Mouse (Mus musculus) liver, embryonic 15.5 days (tissue): ENCODE results near the gene A730009L09Rik. TPM values are rescaled to one million over a fixed set of nuclear protein-coding genes. Genes with fewer than 3 reads are reported as not detected.

Experiments used
- ATAC-seq: fragments of 200-750 bp; cut with Nextera tagmentation; 2 replicates; pipeline ENCODE4 v1.8.0; 2017; ENCODE audit warnings: moderate number of reproducible peaks, mild to moderate bottlenecking, moderate library complexity; ENCODE audit not compliant: insufficient read depth
- H3K27ac ChIP-seq: fragments of 300-500 bp; sonication (generic); replicated peaks from 2 replicates; pipeline ENCODE4 v1.5.1; 2015; ENCODE audit warnings: mild to moderate bottlenecking, inconsistent platforms
- H3K27me3 ChIP-seq: fragments of 300-500 bp; sonication (generic); 2 replicates; pipeline ENCODE4 v1.6.1; 2015; ENCODE audit warnings: mild to moderate bottlenecking, inconsistent platforms
- H3K36me3 ChIP-seq: fragments of 300-500 bp; sonication (generic); replicated peaks from 2 replicates; pipeline ENCODE4 v1.6.1; 2015; ENCODE audit warnings: moderate library complexity, mild to moderate bottlenecking, inconsistent platforms
- H3K4me1 ChIP-seq: fragments of 300-500 bp; sonication (generic); replicated peaks from 2 replicates; pipeline ENCODE4 v1.6.1; 2015; ENCODE audit warnings: inconsistent platforms
- H3K4me2 ChIP-seq: fragments of 300-500 bp; sonication (generic); 2 replicates; pipeline ENCODE4 v1.6.1; 2015; ENCODE audit warnings: moderate library complexity, mild to moderate bottlenecking, inconsistent platforms
- H3K4me3 ChIP-seq: fragments of 300-500 bp; sonication (generic); replicated peaks from 2 replicates; pipeline ENCODE4 v1.5.1; 2015; ENCODE audit warnings: mild to moderate bottlenecking, inconsistent platforms
- H3K9ac ChIP-seq: fragments of 300-500 bp; sonication (generic); 2 replicates; pipeline ENCODE4 v1.6.1; 2015; ENCODE audit warnings: moderate library complexity, mild to moderate bottlenecking, inconsistent platforms
- H3K9me3 ChIP-seq: fragments of 300-500 bp; sonication (generic); replicated peaks from 2 replicates; pipeline ENCODE4 v1.6.1; 2016; ENCODE audit warnings: inconsistent platforms
- WGBS: fragments of 180-500 bp; shearing (Covaris S2); methylation state at CpG from one replicate; pipeline ENCODE4 v1.1.7; 2015; ENCODE audit warnings: mixed read lengths; ENCODE audit not compliant: insufficient replicate concordance; 5-methylcytosine and 5-hydroxymethylcytosine counted together
- polyA plus RNA-seq: library from polyadenylated mRNA; unstranded; fragments of >200 nt; fragmentation: Nextera tagmentation; extraction: Ambion mirVana; gene quantifications from 2 replicates; pipeline ENCODE4 v1.2.1, GENCODE M21; 2015

The A730009L09Rik gene
- polyA plus RNA-seq, 1 experiment from 2014 or later = not detected

DNA sequence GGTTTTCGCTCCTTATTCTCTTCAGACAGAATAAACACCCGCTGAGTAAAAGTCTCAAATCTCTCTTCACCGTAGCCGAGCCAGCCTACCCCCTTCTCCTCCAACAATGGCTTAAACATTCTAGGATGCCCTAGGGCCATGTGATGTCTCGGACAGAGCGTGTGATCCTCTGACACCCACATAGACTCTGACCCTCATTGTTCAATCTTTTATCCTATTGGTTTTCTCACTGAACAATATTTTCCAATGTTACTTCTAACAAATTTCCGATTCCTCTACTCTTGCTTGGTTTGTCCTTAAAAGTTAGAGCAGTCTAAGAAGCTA lies 45.3 kb downstream of the A730009L09Rik start:
- 66% methylated on average over 7 of the region's 7 CpGs for WGBS
- H3K4me3 ChIP-seq = no peak overlapping the region
- no peak overlapping the region for H3K9ac ChIP-seq
- no peak overlapping the region for H3K27ac ChIP-seq
- H3K27me3 ChIP-seq = no peaks in the 10 kb centered on the region
- no peaks in the 10 kb centered on the region for H3K9me3 ChIP-seq
- no peak overlapping the region for H3K4me2 ChIP-seq
- ATAC-seq = no peak
- H3K4me1 ChIP-seq = no peaks in the 10 kb centered on the region
- no peaks in the 10 kb centered on the region for H3K36me3 ChIP-seq

Other genes starting within 250 kb of the A730009L09Rik start
- 22.4 and 24.6 TPM in 2 replicates for gene Mrpl39, start 220.6 kb downstream of the A730009L09Rik start, polyA plus RNA-seq